ENCODE assay signal across 27 mouse cellular contexts in the genomic region with DNA sequence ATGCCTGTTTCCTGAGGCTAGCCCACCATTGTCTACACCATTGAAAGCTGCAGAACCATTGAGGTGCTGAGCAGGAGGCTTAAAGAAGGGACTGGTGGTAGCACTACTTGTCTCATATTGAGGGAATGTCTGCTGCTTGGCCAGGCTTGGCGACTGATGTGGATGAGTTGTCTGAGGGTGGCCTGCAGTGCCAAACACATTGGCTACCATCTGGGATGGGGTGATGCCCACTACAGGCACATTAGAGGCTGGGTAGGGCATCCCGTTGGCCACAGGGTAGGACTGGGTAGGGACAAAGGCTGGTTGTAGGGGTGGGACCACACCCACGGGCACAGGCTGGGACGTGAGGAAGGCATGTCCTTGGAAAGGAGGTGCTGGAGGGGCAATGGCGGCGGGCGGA. TPM values are rescaled to one million over a fixed set of nuclear protein-coding genes. Genes with fewer than 3 reads are reported as not detected.
DNase-seq lines count a peak whose midpoint lies in the region; ATAC-seq and TF ChIP-seq lines count a peak whose summit lies in the region.
"Had no signal": no experiment of that assay in that cellular context is flagged by ENCODE, and none has a peak within 500 bp of the region (broad histone marks: within the 10 kb centered on the region; RNA-seq: fewer than 3 reads in every experiment).

No protein-coding gene starts in this region.

- no peak overlapping the region for H3K4me2 ChIP-seq in embryonic facial prominence, embryonic 11.5 days (ENCODE audit: low read depth, low read length)
- no peak overlapping the region for H3K4me2 ChIP-seq in kidney, embryonic 16.5 days (replicated peaks; ENCODE audit: low read depth, low read length)
- H3K4me2 ChIP-seq in midbrain, postnatal 0 days (ENCODE audit: low read depth, low read length, poor library complexity, severe bottlenecking) = no peak overlapping the region
- H3K4me2 ChIP-seq in embryonic facial prominence, embryonic 12.5 days (replicated peaks) = no peak overlapping the region
- H3K4me2 ChIP-seq: embryonic facial prominence, embryonic 13.5 days; forebrain, embryonic 12.5 days; forebrain, embryonic 15.5 days; heart, embryonic 13.5 days; hindbrain, embryonic 12.5 days; hindbrain, embryonic 15.5 days had no signal

- H3K36me3 ChIP-seq in embryonic facial prominence, embryonic 11.5 days (replicated peaks; ENCODE audit: control insufficient read depth, insufficient read depth, low read depth, low read length) = no peaks in the 10 kb centered on the region; the same call in none of the 2 replicates
- peaks cover 87% of the 10 kb centered on the region for H3K36me3 ChIP-seq in embryonic facial prominence, embryonic 10.5 days (replicated peaks)
- H3K36me3 ChIP-seq in kidney, embryonic 16.5 days (ENCODE audit: insufficient read depth, low read length) = peaks cover 49% of the 10 kb centered on the region
- peaks cover 78% of the 10 kb centered on the region for H3K36me3 ChIP-seq in midbrain, embryonic 10.5 days
- peaks cover 24% of the 10 kb centered on the region for H3K36me3 ChIP-seq in midbrain, postnatal 0 days (ENCODE audit: insufficient read depth, low read length)
- peaks cover 44% of the 10 kb centered on the region for H3K36me3 ChIP-seq in embryonic facial prominence, embryonic 12.5 days

- no peaks in the 10 kb centered on the region for H3K27me3 ChIP-seq in embryonic facial prominence, embryonic 11.5 days (ENCODE audit: control insufficient read depth, insufficient read depth, low read length)
- no peaks in the 10 kb centered on the region for H3K27me3 ChIP-seq in embryonic facial prominence, embryonic 10.5 days (replicated peaks; ENCODE audit: low read depth, poor library complexity, severe bottlenecking)
- no peaks in the 10 kb centered on the region for H3K27me3 ChIP-seq in kidney, embryonic 16.5 days (ENCODE audit: insufficient read depth, low read length)
- no peaks in the 10 kb centered on the region for H3K27me3 ChIP-seq in midbrain, embryonic 10.5 days (ENCODE audit: low read depth, poor library complexity, severe bottlenecking)
- no peaks in the 10 kb centered on the region for H3K27me3 ChIP-seq in midbrain, postnatal 0 days (ENCODE audit: insufficient read depth, low read length)
- no peaks in the 10 kb centered on the region for H3K27me3 ChIP-seq in embryonic facial prominence, embryonic 12.5 days
- H3K27me3 ChIP-seq: CH12.LX; embryonic facial prominence, embryonic 13.5 days; forebrain, embryonic 12.5 days; forebrain, embryonic 15.5 days; heart, embryonic 13.5 days; hindbrain, embryonic 12.5 days; hindbrain, embryonic 15.5 days; Patski had no signal

- H3K9ac ChIP-seq in embryonic facial prominence, embryonic 11.5 days (replicated peaks; ENCODE audit: low read length) = no peak overlapping the region
- H3K9ac ChIP-seq in kidney, embryonic 16.5 days (replicated peaks; ENCODE audit: low read length) = no peak overlapping the region
- no peak overlapping the region for H3K9ac ChIP-seq in midbrain, postnatal 0 days (replicated peaks; ENCODE audit: low read length, poor library complexity, severe bottlenecking)
- H3K9ac ChIP-seq in embryonic facial prominence, embryonic 12.5 days = no peak overlapping the region
- H3K9ac ChIP-seq: embryonic facial prominence, embryonic 13.5 days; forebrain, embryonic 12.5 days; forebrain, embryonic 15.5 days; heart, embryonic 13.5 days; hindbrain, embryonic 12.5 days; hindbrain, embryonic 15.5 days had no signal

- no peak for TF ChIP-seq CTCF in midbrain, postnatal 0 days (IDR thresholded peaks at IDR 0.05)

- no peak overlapping the region for H3K27ac ChIP-seq in embryonic facial prominence, embryonic 11.5 days (replicated peaks; ENCODE audit: low read depth, low read length)
- no peak overlapping the region for H3K27ac ChIP-seq in embryonic facial prominence, embryonic 10.5 days (replicated peaks)
- H3K27ac ChIP-seq in kidney, embryonic 16.5 days (ENCODE audit: low read length) = peak overlapping the region; percentile 27; the same call in 1 of the 2 replicates
- H3K27ac ChIP-seq in midbrain, embryonic 10.5 days (replicated peaks) = peak overlapping the region; percentile 28; the same call in 1 of the 2 replicates
- no peak overlapping the region for H3K27ac ChIP-seq in midbrain, postnatal 0 days (ENCODE audit: low read depth, low read length)
- no peak overlapping the region for H3K27ac ChIP-seq in embryonic facial prominence, embryonic 12.5 days
- H3K27ac ChIP-seq: embryonic facial prominence, embryonic 13.5 days; forebrain, embryonic 12.5 days; forebrain, embryonic 15.5 days; heart, adult 2 months; heart, embryonic 10.5 days; heart, embryonic 13.5 days; hindbrain, embryonic 12.5 days; hindbrain, embryonic 15.5 days had no signal

- ATAC-seq in embryonic facial prominence, embryonic 11.5 days (replicated peaks; ENCODE audit: insufficient number of reproducible peaks, low FRiP score, low TSS enrichment, low read depth) = 0 out of 2 replicates have a peak, but pooled peaks have one; percentile 18
- no peak for ATAC-seq in kidney, embryonic 16.5 days (ENCODE audit: low FRiP score, low TSS enrichment)
- no peak for ATAC-seq in midbrain, postnatal 0 days (ENCODE audit: low FRiP score)
- 0 out of 2 replicates have a peak, but pooled peaks have one; percentile 48 for ATAC-seq in embryonic facial prominence, embryonic 12.5 days (ENCODE audit: insufficient number of reproducible peaks, insufficient read depth, low FRiP score, low TSS enrichment)
- ATAC-seq: forebrain, embryonic 15.5 days; Patski had no signal

- WGBS in embryonic facial prominence, embryonic 11.5 days = 92% methylated on average over 7 of the region's 7 CpGs
- WGBS in embryonic facial prominence, embryonic 10.5 days = 95% methylated on average over 7 of the region's 7 CpGs
- 90% methylated on average over 7 of the region's 7 CpGs for WGBS in kidney, embryonic 16.5 days
- 95% methylated on average over 7 of the region's 7 CpGs for WGBS in midbrain, embryonic 10.5 days
- 95% methylated on average over 7 of the region's 7 CpGs for WGBS in midbrain, postnatal 0 days
- WGBS in embryonic facial prominence, embryonic 12.5 days = 91% methylated on average over 7 of the region's 7 CpGs

- DNase-seq in embryonic facial prominence, embryonic 11.5 days (ENCODE audit: low spot score) = no peak
- no peak for DNase-seq in embryonic facial prominence, embryonic 10.5 days (ENCODE audit: low spot score)
- DNase-seq in kidney, postnatal 36 days = no peak
- no peak for DNase-seq in midbrain, embryonic 10.5 days (ENCODE audit: low spot score)
- no peak for DNase-seq in midbrain, postnatal 0 days (ENCODE audit: low spot score)
- DNase-seq: B cell, adult 2 months; cerebellum, adult 18-20 months; cerebellum, adult 9-10 months; cerebellum, postnatal 36 days; embryo, embryonic 11 days; gastrocnemius, postnatal 25 days; heart, postnatal 14 days had no signal

- H3K4me1 ChIP-seq in embryonic facial prominence, embryonic 11.5 days (ENCODE audit: control insufficient read depth, insufficient read depth, low read length) = no peaks in the 10 kb centered on the region
- H3K4me1 ChIP-seq in embryonic facial prominence, embryonic 10.5 days = 0 out of 2 replicates have a peak, but pooled peaks cover 3% of the 10 kb centered on the region
- peaks cover 17% of the 10 kb centered on the region for H3K4me1 ChIP-seq in kidney, embryonic 16.5 days (ENCODE audit: insufficient read depth, low read length)
- peaks cover 34% of the 10 kb centered on the region for H3K4me1 ChIP-seq in midbrain, embryonic 10.5 days
- no peaks in the 10 kb centered on the region for H3K4me1 ChIP-seq in midbrain, postnatal 0 days (ENCODE audit: insufficient read depth, low read length)
- 0 out of 2 replicates have a peak, but pooled peaks cover 2% of the 10 kb centered on the region for H3K4me1 ChIP-seq in embryonic facial prominence, embryonic 12.5 days
- H3K4me1 ChIP-seq: forebrain, embryonic 12.5 days; forebrain, embryonic 15.5 days; hindbrain, embryonic 12.5 days; hindbrain, embryonic 15.5 days had no signal

- no peaks in the 10 kb centered on the region for H3K9me3 ChIP-seq in embryonic facial prominence, embryonic 11.5 days (replicated peaks; ENCODE audit: control insufficient read depth, low read length)
- no peaks in the 10 kb centered on the region for H3K9me3 ChIP-seq in embryonic facial prominence, embryonic 10.5 days
- H3K9me3 ChIP-seq in kidney, embryonic 16.5 days (ENCODE audit: low read length) = no peaks in the 10 kb centered on the region
- H3K9me3 ChIP-seq in midbrain, embryonic 10.5 days (replicated peaks) = no peaks in the 10 kb centered on the region
- H3K9me3 ChIP-seq in midbrain, postnatal 0 days (ENCODE audit: low read length) = no peaks in the 10 kb centered on the region
- no peaks in the 10 kb centered on the region for H3K9me3 ChIP-seq in embryonic facial prominence, embryonic 12.5 days
- H3K9me3 ChIP-seq: embryonic facial prominence, embryonic 13.5 days; forebrain, embryonic 12.5 days; forebrain, embryonic 15.5 days; G1E; heart, embryonic 10.5 days; heart, embryonic 13.5 days; hindbrain, embryonic 12.5 days; hindbrain, embryonic 15.5 days had no signal

- no peak overlapping the region for H3K4me3 ChIP-seq in embryonic facial prominence, embryonic 11.5 days (ENCODE audit: low read depth, low read length)
- no peak overlapping the region for H3K4me3 ChIP-seq in embryonic facial prominence, embryonic 10.5 days
- no peak overlapping the region for H3K4me3 ChIP-seq in kidney, embryonic 16.5 days (ENCODE audit: low read length)
- H3K4me3 ChIP-seq in midbrain, embryonic 10.5 days = no peak overlapping the region
- H3K4me3 ChIP-seq in midbrain, postnatal 0 days (ENCODE audit: low read depth, low read length) = no peak overlapping the region
- no peak overlapping the region for H3K4me3 ChIP-seq in embryonic facial prominence, embryonic 12.5 days
- H3K4me3 ChIP-seq: embryonic facial prominence, embryonic 13.5 days; erythroblast, embryonic 14.5 days; forebrain, embryonic 12.5 days; forebrain, embryonic 15.5 days; heart, adult 2 months; heart, embryonic 10.5 days; heart, embryonic 13.5 days; hindbrain, embryonic 12.5 days; hindbrain, embryonic 15.5 days had no signal

RNA-seq across cellular contexts. Expression of gene Papln, which starts 32.2 kb away (rescaled TPM):
- polyA plus RNA-seq in embryonic facial prominence, embryonic 11.5 days (2014; fragmentation: Nextera tagmentation; extraction: Ambion mirVana) = 0.06 TPM in 1 of 2 replicates, not detected in the other
- polyA plus RNA-seq in embryonic facial prominence, embryonic 10.5 days (2016; fragmentation: Nextera tagmentation; extraction: Ambion mirVana) = 0.10 and 0.29 TPM in 2 replicates
- 2.7 and 3.0 TPM in 2 replicates for polyA plus RNA-seq in kidney, embryonic 16.5 days (2015; fragmentation: Nextera tagmentation; extraction: Ambion mirVana)
- 0.09 and 0.10 TPM in 2 replicates for polyA plus RNA-seq in midbrain, embryonic 10.5 days (2016; fragmentation: Nextera tagmentation; extraction: Ambion mirVana)
- total RNA-seq in midbrain, postnatal 0 days (2014; rRNA removed) = 2.4 and 2.7 TPM in 2 replicates
- 0.33 and 0.37 TPM in 2 replicates for polyA plus RNA-seq in midbrain, postnatal 0 days (2015; fragmentation: Nextera tagmentation; extraction: Ambion mirVana)
- polyA plus RNA-seq in embryonic facial prominence, embryonic 12.5 days (2016; fragmentation: Nextera tagmentation; extraction: Ambion mirVana) = 0.51 and 0.69 TPM in 2 replicates
- total RNA-seq: hematopoietic stem cell, adult 5-6 weeks had no signal
- polyA plus RNA-seq: erythroblast, embryonic 14.5 days had no signal

Comparison
In these comparisons a context has a peak if more than half of its experiments do, and no peak if none do; other contexts are left out.
1. H3K27ac ChIP-seq: peak in kidney, embryonic 16.5 days (single experiment) and midbrain, embryonic 10.5 days (single experiment); none in embryonic facial prominence, embryonic 11.5 days (single experiment), embryonic facial prominence, embryonic 10.5 days (single experiment), midbrain, postnatal 0 days (single experiment) and embryonic facial prominence, embryonic 12.5 days (single experiment).
2. ATAC-seq: peak in embryonic facial prominence, embryonic 11.5 days (single experiment) and embryonic facial prominence, embryonic 12.5 days (single experiment); none in kidney, embryonic 16.5 days (single experiment) and midbrain, postnatal 0 days (single experiment).